Mouse (Mus musculus): ENCODE data around the gene Jmjd1c.

Gene Jmjd1c

GRCm38 (mm10) chr10:67071884-67072283 is 24.0 kb upstream of the Jmjd1c start:
- no peak for DNase-seq (ENCODE audit: low read depth)

- no peak for DNase-seq (ENCODE audit: low read depth)
Measured at GRCm38 (mm10) chr10:67072600-67072999, 23.3 kb upstream of the Jmjd1c start.

- no peak for DNase-seq (ENCODE audit: low read depth)
Measured at GRCm38 (mm10) chr10:67073577-67073976, 22.3 kb upstream of the Jmjd1c start.

- DNase-seq (ENCODE audit: low read depth), result no peak
Measured at GRCm38 (mm10) chr10:67075931-67076878, 19.7 kb upstream of the Jmjd1c start.

- DNase-seq (ENCODE audit: low read depth), result no peak
Measured at GRCm38 (mm10) chr10:67079030-67079429, 16.9 kb upstream of the Jmjd1c start.

GRCm38 (mm10) chr10:67081206-67082007 is 14.5 kb upstream of the Jmjd1c start:
- no peak for DNase-seq (ENCODE audit: low read depth)

- DNase-seq (ENCODE audit: low read depth), result no peak
Measured at GRCm38 (mm10) chr10:67082531-67082930, 13.4 kb upstream of the Jmjd1c start.

GRCm38 (mm10) chr10:67083446-67084166 is 12.3 kb upstream of the Jmjd1c start:
- DNase-seq (ENCODE audit: low read depth), result no peak

GRCm38 (mm10) chr10:67085124-67085523 is 10.8 kb upstream of the Jmjd1c start:
- DNase-seq (ENCODE audit: low read depth), result no peak

- no peak for DNase-seq (ENCODE audit: low read depth)
Measured at GRCm38 (mm10) chr10:67085916-67086315, 10.0 kb upstream of the Jmjd1c start.

GRCm38 (mm10) chr10:67087447-67088226 is 8.3 kb upstream of the Jmjd1c start:
- no peak for DNase-seq (ENCODE audit: low read depth)

- DNase-seq (ENCODE audit: low read depth), result no peak
Measured at GRCm38 (mm10) chr10:67090611-67091010, 5.3 kb upstream of the Jmjd1c start.

- no peak for DNase-seq (ENCODE audit: low read depth)
Measured at GRCm38 (mm10) chr10:67094922-67095321, 1.0 kb upstream of the Jmjd1c start.

GRCm38 (mm10) chr10:67096621-67097436 is 904 bp downstream of the Jmjd1c start, which contains the start of gene Reep3:
Reep3 (minus strand) TSS chr10:67096945.
- DNase-seq (ENCODE audit: low read depth), result no peak

GRCm38 (mm10) chr10:67097437-67098150 is 1.7 kb downstream of the Jmjd1c start:
- no peak for DNase-seq (ENCODE audit: low read depth)

GRCm38 (mm10) chr10:67098408-67099050 is 2.6 kb downstream of the Jmjd1c start:
- no peak for DNase-seq (ENCODE audit: low read depth)

- no peak for DNase-seq (ENCODE audit: low read depth)
Measured at GRCm38 (mm10) chr10:67099183-67099929, 3.4 kb downstream of the Jmjd1c start.

GRCm38 (mm10) chr10:67100011-67100661 is 4.2 kb downstream of the Jmjd1c start:
- DNase-seq (ENCODE audit: low read depth), result no peak
